Mouse (Mus musculus) neutrophil, adult 65 days (primary cell): ENCODE results near the gene Setx. TPM values are rescaled to one million over a fixed set of nuclear protein-coding genes. Genes with fewer than 3 reads are reported as not detected.

Experiments used
- total RNA-seq: library from RNA; stranded (reverse); gene quantifications from 2 replicates; pipeline ENCODE4 v1.2.4, GENCODE M21; 2023

Gene Setx
- total RNA-seq, result 32.1 and 41.3 TPM in 2 replicates

DNA sequence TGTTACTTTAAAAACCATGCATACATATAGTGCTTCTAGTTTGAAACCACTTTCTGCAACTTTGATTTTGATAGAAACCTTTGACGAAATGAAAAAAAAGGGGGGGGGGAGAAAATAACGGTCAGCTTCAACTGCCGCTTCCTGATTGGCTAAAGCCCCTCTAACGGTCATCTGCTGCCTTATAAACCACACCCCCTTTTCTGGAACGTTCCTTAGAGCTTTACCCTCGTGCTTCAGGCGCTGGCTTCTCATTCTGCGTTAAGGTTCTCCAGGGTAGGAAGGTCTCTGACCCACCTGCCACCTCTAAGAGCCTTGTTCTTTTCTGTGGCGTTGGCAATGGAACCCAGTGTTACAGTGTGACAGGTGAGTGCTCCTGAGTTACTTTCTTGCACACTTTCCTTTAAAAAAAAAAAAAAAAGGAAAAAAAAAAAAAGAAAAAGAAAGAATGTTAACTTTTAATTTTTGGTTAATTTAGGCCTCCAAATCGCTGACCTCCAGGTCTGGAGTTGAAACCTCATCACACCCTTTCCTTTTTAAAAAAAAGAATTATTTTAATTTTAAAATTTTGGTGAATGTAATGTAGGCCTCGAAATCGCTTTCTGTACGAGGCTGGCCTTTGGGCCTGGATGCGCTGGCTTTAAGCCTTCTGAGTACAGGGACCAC lies at the start of gene Setx:
TSS of gene Setx (plus strand) at position 275 of the 663 bp plus-strand sequence.

Other genes starting within 250 kb of the Setx start
- not detected in 2 replicates for gene Barhl1, start 207.5 kb upstream of the Setx start, total RNA-seq
- gene Cfap77, start 69.1 kb upstream of the Setx start, total RNA-seq, result 0.73 TPM in 1 of 2 replicates, not detected in the other
- gene Ttf1, start 63.9 kb upstream of the Setx start, total RNA-seq, result 12.2 and 16.9 TPM in 2 replicates
- 125 and 155 TPM in 2 replicates for gene Ntng2, start 128.8 kb downstream of the Setx start, total RNA-seq
- gene Med27, start 222.6 kb downstream of the Setx start, total RNA-seq, result 17.5 and 24.7 TPM in 2 replicates